Mouse (Mus musculus): ENCODE data around the gene Rab44.

Rab44 gene

DNA sequence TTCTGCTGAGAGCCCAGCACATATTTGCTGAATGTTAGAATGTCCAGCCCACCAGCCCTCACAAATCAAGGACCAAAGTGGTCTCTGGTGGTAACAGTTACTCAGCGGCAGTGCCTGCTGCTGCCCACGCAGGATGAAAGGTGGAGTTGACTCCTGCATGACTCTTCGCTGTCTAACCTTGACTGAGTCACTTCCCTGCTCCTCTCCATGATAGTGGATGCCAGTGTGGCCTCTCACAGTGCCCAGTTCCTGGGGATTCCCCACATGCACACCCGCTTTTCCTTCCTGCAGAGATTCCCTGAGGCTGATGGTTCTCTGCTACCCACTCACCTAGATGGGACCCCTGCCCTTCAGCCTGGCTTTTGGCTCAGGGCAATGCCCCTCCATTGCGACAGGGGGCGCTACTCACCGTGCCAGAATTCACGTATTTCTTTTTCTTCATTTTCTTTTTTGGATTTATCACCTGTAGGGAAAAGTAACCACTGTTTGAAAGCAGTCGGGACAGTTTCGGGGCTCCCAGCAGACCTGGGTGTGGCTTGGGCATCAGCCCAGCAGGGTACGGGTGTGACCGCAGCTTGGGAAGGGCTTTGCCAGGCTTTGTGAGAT, 55.2 kb downstream of the Rab44 start:
- no peak for DNase-seq (ENCODE audit: low spot score in 2 of 2)

DNA sequence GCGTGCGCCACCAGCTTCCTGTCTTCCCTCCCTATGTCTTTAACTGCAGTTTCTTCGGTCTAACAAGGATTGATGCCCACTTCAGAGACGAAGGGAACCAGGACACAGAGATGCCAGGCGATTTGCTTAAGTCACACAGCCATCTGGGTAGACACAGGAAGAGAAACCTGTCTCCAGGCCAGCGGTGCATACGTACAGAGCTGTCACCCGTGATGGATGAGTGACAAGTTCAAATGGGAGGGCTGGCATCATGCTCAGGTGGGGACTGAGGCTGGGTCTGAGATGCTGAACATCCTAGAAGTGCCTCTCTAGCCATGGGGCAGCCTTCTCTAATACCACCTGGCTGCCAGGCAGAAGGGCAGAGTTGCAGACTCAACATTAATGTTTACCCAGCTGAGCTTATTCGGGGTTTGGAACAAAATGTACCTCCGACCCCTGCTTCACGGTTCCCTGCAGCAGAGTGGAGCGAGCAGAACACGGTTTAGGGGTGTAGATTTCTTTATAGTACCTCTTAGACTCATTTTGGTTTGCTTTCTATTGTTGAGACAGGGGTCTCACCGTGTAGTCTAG, 56.6 kb downstream of the Rab44 start:
- DNase-seq (ENCODE audit: low spot score in 2 of 2): no peak

DNA sequence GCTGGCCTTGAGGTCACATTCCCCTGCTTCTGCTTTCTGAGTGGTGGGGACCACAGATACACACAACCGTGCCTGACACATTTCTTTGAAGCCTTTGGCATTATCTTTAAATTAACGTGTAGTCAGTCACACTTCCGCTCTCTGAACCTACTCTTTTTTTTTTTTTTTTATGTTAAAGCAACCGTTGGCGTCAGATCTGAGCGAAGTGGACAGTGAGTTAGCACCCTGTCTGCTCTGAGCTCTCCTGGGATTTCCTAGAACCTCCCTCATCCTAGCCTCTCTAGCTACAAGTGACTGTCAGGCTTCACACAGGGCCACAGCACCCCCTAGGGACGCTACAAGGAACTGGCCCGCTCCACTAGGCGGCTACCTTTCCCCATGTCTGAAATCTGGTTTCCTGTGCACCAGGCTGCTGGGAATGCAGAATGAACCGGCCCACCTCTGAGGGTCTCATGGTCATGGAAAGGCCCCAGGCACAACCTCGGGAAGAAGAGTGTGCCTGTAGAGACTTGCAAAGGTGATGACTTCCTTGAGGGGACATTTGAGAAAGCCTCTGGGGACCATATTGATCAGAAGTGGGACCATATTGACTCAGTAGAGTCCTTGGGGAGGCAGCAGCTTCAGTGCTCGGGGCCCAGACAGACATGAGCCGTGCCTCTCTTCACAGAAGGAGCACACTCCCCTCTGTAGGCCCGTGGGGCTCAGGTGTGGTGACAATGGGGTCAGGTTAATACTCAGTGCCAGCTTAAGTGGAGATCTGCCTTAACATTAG, 57.2 kb downstream of the Rab44 start:
- DNase-seq (ENCODE audit: low spot score in 2 of 2): peak; percentile 66 to 82

DNA sequence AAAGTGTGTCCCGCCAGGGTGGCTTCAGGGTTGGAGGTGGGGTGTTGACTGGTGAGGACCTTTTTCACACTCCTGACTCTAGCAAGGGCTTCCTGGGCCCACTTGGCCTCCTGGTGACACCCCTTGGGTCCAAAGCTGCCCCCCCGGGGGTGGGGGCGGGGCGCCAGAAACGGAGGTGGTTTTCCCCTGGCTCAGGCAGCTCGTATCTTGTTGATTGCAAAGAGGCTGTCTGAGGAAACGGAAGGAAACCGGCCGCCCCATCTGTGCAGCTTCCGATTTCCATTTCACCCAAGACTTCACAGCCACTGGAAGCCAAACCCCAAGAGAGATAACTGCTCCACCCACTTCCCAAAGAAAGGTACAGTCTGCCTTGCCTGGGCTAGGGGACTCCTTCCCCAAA, 58.1 kb downstream of the Rab44 start:
- DNase-seq (ENCODE audit: low spot score in 2 of 2): no peak

DNA sequence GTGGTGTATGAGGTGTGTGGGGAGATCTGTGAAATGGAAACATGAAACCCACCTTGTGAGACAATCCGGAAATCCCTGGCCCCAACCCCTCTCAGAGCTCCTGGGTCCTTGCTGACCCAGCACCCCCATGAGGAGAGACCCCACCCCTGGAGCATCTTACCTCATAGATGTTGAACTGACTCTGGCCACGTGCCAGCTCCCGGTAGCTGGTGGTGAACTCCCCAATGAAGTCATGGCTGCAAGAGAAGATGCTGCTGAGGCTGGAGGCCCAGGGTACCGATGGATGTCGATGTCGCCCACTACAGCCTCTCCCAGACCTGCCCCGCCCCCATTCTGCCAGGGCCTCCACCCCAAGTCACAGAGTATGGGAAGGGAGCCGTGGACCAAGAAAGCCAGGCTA, 59.2 kb downstream of the Rab44 start:
- no peak for DNase-seq (ENCODE audit: low spot score in 2 of 2)

DNA sequence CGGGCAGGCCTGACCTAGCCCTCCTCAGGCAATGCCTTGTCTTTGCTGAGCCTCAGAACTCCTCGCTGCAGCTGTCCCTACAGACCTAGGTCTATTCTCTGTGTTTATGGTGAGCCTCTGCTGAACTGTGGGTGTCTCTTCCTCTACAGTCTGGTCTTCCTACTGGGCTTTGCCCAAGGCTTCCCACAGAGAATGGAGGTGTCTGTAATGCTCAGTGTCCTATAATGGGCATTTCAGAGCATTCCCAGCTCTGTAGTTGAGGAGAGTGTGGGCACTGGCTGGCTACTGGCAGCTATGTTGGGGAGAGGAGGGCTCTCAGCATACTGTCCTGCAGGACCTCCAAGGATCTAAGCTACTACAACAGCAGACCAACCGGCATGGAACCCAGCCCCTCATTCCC, 61.7 kb downstream of the Rab44 start:
- no peak for DNase-seq (ENCODE audit: low spot score in 2 of 2)

DNA sequence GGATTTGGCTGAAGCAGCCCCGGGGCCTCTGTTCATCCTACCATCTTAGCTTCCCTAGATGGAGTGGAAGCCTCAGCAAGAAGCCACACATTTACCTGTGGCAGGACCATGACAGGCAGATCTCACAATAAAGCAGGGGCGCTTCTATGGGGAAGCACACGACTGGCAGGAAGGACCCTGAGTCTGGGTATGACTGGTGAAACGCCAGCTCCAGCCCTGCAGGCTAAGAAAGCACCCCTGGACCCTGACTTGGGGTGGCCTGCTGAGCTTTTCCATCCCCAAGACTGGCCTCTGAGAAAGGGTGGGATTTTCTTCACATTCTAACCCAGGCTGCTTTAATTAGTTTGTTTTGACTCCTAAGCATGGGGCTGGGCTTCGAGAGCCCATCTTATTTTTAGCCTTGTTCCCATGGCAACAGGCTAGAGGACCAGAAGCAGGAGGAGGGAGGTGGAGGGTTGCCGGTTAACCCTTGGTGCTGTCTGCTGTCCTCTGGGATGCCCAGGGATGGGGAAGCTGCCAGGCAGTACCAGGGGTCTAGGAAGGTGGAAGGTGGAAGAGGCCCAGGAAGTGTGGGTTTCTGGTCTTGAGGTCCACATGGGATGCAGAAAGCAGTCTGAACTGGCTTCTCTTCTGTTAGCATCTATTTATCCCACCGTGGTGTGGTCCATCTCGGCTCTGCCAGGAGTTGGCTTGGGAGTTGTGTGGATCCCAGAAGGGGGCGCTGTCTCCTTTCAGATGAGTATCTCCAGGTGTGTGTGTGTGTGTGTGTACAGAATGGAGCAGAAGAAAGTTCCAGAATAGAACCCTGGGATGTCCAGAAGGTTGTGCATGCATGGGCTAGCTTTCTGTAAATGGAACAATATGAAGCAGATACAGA, 62.7 kb downstream of the Rab44 start:
- peak; percentile 66 to 76 for DNase-seq (ENCODE audit: low spot score in 2 of 2)

DNA sequence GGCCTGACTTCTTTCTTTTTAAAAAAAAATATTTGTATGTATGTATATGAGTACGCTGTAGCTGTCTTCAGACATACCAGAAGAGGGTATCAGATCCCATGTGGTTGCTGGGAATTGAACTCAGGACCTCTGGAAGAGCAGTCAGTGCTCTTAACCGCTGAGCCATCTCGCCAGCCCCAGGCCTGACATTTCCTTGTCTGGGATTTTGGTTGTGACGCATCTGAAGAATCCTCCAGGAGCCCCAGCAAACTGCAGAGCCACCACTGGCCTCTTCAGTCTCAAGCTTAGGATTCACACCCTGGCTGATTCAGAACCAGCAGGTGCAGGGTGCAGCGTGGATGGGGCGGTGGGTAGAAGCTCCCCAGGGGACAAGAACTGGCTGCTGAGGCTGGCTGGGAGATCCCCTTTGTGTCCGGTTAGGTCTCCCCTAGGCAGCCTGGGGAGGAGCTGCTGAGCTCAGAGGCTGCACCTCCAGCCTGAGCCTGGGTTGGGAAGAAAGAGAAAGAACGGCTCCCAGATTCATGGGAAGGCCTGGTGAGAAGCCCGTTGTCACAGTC, 64.6 kb downstream of the Rab44 start:
- no peak for DNase-seq (ENCODE audit: low spot score in 2 of 2)

DNA sequence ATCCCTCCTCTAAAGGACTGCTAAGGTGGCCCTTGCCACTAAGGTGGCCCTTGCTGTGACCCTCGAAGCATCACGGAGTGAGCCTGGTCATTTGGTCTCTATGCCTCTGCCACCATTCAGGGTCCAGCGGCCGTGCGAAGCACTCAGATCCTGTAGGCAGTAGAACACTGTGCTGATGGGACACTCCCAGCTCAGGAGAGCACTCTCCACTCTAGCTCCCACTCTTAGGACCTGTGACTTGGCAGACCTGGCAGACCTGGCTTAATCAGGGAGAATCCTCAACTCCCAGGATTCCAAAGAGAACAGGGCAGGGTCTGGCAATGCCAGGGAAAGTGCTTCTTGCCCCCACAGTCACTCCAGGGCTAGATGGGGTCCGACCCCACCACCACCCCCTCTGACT, 66.0 kb downstream of the Rab44 start:
- no peak for DNase-seq (ENCODE audit: low spot score in 2 of 2)

DNA sequence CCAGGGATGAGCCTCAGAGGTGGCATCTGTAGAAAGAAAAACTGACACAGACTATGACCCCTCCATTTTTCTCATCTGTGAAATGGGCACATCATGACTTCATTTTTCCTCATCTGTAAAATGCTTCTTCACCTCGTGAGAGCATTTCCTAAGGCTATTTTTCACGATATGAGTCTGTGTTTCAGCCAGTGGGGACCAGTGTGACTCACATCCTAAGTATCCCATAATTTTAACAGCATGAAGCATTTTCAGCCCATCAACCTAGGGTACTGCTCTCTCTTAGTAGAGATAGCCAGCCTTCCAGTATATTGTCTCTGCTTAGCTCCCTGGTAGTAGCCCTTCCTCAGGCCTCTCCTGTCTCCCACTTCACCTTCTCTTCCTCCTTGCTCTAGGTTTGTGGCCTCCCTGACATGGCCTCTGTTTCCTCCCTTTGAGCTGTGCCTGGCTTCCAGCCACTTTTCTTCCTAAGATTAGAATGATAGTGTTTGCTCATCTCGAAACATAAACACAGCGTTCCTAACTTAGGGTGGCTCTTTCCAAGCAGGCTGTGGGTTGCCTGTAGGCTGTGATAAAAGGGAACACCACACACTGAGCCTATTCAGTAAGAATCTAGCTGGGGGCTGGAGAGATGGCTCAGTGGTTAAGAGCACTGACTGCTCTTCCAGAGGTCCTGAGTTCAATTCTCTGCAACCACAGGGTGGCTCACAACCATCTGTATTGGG, 66.6 kb downstream of the Rab44 start:
- no peak for DNase-seq (ENCODE audit: low spot score in 2 of 2)

DNA sequence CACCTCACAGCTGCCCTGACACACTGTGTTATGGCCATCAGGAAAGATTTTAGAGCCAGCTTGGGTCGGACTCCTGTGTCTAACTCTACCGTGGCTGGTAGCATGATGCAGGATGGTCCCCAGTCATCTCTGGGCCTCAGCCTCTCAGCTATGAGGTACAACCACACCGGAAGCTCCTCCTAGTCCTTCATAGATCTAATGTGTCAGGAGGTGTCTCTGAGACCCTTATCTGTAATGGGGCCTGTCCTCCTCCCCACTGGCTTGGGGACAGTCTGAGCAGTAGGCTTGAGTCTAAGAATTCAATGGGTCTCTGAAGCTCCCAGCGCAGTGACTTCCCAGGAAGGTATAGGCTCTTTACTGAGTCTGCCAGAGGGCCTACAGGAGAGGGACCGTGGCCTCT, 67.8 kb downstream of the Rab44 start:
- no peak for DNase-seq (ENCODE audit: low spot score in 2 of 2)

DNA sequence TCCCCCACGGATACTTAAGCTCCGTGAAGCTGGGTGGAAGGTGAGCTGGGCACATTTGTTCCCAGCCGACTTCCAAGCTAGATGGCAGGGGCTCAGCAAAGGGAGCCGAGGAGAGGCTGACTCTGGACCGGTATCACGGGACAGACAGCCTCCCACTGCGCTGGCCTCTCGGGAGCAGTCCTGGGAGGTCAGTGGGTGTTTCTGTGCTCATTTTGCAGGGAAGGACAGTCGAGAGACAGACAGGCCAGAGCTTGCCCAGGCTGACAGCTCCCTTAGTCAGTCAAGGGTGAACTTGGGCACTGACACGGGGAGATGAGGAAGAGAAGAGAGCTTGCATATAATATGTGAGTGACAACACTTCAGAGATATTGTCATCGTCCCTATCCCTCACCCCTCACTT, 69.2 kb downstream of the Rab44 start:
- no peak for DNase-seq (ENCODE audit: low spot score in 2 of 2)

DNA sequence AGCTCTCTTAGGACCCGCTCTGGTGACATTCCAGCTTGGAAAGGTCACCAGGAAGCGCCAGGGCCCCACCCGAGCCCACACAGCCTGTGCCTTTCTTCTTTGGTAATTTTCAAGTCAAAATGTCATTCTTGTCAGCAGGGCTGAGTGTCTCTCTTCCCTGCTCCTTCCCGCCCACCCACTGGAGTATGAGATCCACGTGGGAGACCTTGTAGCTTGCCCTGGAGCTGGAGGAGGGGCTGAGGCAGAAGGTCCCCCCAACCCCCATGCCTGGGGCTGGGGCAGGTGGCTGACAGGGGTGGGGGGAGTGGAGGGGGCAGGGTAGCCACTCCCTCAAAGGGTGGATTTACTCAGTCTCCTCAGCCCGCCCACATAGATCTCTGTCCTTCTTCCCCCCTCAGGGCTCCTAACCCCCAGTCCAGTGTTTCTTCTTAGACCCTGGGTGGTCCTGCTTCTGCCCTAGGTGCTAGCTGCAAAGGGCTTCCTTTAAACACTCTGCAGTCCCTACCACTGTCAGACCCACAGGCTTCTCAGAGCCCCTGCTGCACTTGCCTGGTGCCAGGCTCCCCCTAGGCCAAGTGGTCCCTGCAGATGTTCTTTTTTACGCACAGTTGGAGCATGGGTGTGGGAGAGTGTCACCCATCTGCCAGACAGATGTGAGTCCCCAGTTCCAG, 71.6 kb downstream of the Rab44 start:
- no peak for DNase-seq (ENCODE audit: low spot score in 2 of 2)

DNA sequence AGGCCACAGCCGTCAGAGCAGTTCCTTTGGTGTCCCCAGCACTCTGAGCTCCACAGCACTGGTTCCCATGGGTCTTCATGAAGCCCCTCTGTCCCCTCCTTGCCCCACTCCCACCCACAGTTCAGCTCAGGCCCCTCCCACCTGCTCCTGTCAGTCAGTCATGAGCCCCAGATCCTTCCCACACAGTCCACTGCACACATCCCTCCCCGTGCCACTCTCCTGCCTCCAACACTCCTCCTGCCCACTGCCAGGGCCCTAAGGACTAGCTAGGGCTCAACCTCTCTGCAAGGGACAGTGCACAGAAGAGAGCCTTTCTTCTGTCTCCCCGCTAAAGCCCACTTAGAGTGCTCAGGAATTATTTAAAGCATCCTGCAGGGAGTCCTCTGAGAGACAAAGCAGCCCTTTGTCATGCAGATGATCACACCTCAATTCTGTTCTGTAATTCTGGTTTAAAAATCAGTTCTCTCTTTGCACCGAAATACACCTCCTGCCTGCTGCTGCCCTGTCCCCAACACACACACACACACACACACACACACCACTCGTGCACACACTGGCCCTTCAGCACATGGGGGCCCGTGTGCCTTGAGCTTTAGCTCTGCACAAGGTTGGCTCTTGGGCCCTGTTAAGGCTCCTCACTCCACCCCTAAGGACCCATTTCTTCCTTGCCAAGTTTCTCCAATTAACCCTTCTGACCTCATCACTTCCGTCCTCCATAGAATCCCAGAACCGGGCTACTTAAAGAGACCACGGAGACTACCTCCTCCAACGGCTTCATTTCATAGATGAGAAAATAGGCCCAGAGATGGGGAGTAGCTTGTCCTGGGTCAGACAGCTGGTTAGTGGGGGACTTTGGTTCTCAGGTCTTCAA, 73.3 kb downstream of the Rab44 start:
- no peak for DNase-seq (ENCODE audit: low spot score in 2 of 2)

DNA sequence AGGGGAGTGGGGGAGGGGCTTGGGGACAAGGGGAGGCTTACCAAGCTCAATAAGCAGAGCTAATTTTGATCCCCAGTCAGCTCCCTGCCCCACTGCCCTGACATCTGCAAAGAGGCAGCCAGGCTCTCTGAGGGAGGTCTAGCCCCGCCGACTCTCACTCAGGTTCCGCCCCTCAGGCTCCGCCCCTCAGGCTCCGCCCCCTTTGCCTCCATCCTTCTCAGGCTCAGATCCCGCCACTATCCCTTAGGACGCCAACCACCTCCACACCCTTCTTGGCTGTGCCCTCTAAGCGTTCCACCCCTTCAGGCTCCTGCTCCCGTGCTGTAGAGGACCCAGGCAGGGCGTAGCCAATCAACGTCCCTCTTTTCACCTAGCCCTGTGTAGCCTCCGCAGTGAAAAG, 75.0 kb downstream of the Rab44 start:
- no peak for DNase-seq (ENCODE audit: low spot score in 2 of 2)

DNA sequence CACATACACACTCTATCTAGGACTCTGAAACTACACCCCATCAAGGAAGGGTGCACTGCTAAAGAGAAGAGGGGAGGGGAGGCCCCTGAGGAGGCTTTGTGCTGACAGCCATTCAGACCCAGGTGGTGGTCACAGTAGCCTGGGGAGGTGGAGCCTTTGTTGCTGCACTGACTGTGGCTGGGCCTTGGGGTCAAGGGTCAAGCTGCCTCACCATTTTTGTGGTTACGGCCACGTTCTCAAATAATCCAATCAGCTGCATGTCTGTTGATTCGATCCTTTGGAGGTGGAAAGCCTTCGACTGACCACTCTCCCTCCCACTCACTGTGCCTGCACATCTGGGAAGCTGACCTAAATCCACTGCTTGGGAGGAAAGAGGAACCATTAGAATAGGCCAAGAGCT, 81.6 kb downstream of the Rab44 start:
- no peak for DNase-seq (ENCODE audit: low spot score in 2 of 2)

All from frontal cortex, postnatal 25 days (tissue).